21 mouse cellular contexts compared by ENCODE assay signal in genomic region chr19:41786896-41787295, GRCm38 (mm10). TPM values are rescaled to one million over a fixed set of nuclear protein-coding genes. Genes with fewer than 3 reads are reported as not detected.
DNase-seq lines count a peak whose midpoint lies in the region; ATAC-seq and TF ChIP-seq lines count a peak whose summit lies in the region.
"Had no signal": no experiment of that assay in that cellular context is flagged by ENCODE, and none has a peak within 500 bp of the region (broad histone marks: within the 10 kb centered on the region; RNA-seq: fewer than 3 reads in every experiment).

No protein-coding gene starts in this region.

- H3K36me3 ChIP-seq in liver, embryonic 14.5 days (replicated peaks; ENCODE audit: control insufficient read depth, insufficient read depth, low read depth) = peaks cover 62% of the 10 kb centered on the region
- H3K36me3 ChIP-seq in MEL (ENCODE audit: control insufficient read depth in 1 of 2, insufficient read depth in 2 of 2, low read length in 2 of 2) = peaks cover 28 to 30% of the 10 kb centered on the region in 2 experiments

- H3K4me1 ChIP-seq in liver, embryonic 14.5 days (replicated peaks; ENCODE audit: control insufficient read depth in 2 of 2, insufficient read depth in 2 of 2, low read length in 1 of 2) = no peaks in the 10 kb centered on the region; a peak in 1 of 4 replicates
- peaks cover 8 to 12% of the 10 kb centered on the region in 2 experiments for H3K4me1 ChIP-seq in MEL (ENCODE audit: control insufficient read depth in 1 of 2, insufficient read depth in 2 of 2, low read length in 2 of 2)

- 94% methylated on average over 1 of the region's 1 CpGs for WGBS in liver, embryonic 14.5 days (ENCODE audit: insufficient replicate concordance)

- H3K4me3 ChIP-seq in liver, embryonic 14.5 days (ENCODE audit: insufficient read depth in 1 of 2, low read depth in 2 of 2, low read length in 2 of 2) = no peak overlapping the region
- no peak overlapping the region for H3K4me3 ChIP-seq in MEL (ENCODE audit: control insufficient read depth in 1 of 2, insufficient read depth in 1 of 2, low read depth in 2 of 2, low read length in 2 of 2)

- ATAC-seq in liver, embryonic 14.5 days (ENCODE audit: insufficient read depth) = no peak
- ATAC-seq: activated CD4-positive, CD25-positive, alpha-beta regulatory T cell, adult 4 months; CD4-positive, CD25-positive, alpha-beta regulatory T cell, adult 4 months; Patski had no signal

- no peak for TF ChIP-seq POLR2A in MEL (IDR thresholded peaks at IDR 0.05; ENCODE audit: control insufficient read depth in 1 of 2, insufficient read depth in 1 of 2, low read depth in 1 of 2, low read length in 2 of 2, poor library complexity in 1 of 2)

- no peak overlapping the region for H3K27ac ChIP-seq in liver, embryonic 14.5 days
- peak overlapping the region; percentile 50; the same call in 1 of the 2 replicates for H3K27ac ChIP-seq in MEL (ENCODE audit: control insufficient read depth, low read depth, low read length)

- no peak for TF ChIP-seq CTCF in liver, embryonic 14.5 days (IDR thresholded peaks at IDR 0.05; ENCODE audit: low read depth)
- no peak for TF ChIP-seq CTCF in MEL (IDR thresholded peaks at IDR 0.05 in 2 of 3, conservative IDR thresholded peaks at IDR 0.05 in 1 of 3; ENCODE audit: control insufficient read depth in 1 of 3, insufficient read depth in 1 of 3, low read depth in 2 of 3, low read length in 3 of 3, poor library complexity in 1 of 3, severe bottlenecking in 1 of 3)

- TF ChIP-seq EP300 in liver, embryonic 14.5 days (IDR thresholded peaks at IDR 0.05; ENCODE audit: low read depth) = 0 out of 2 replicates have a peak, but pooled peaks have one; percentile 8
- TF ChIP-seq EP300 in MEL (IDR thresholded peaks at IDR 0.05; ENCODE audit: low read depth in 1 of 2, low read length in 2 of 2) = peak; percentile 93 to 94

- no peak overlapping the region for H3K9ac ChIP-seq in liver, embryonic 14.5 days (replicated peaks)
- no peak overlapping the region for H3K9ac ChIP-seq in MEL (ENCODE audit: control insufficient read depth, low read depth, low read length, poor library complexity, severe bottlenecking)

- no peak overlapping the region for H3K4me2 ChIP-seq in liver, embryonic 14.5 days (ENCODE audit: low read depth)

- H3K79me2 ChIP-seq in MEL (ENCODE audit: control insufficient read depth, insufficient read depth, low read length, poor library complexity) = peaks cover under 1% of the 10 kb centered on the region; the same call in 1 of the 2 replicates

- H3K27me3 ChIP-seq in liver, embryonic 14.5 days (ENCODE audit: control insufficient read depth, insufficient read depth, low read length) = no peaks in the 10 kb centered on the region
- no peaks in the 10 kb centered on the region for H3K27me3 ChIP-seq in MEL (ENCODE audit: control insufficient read depth in 1 of 2, insufficient read depth in 2 of 2, low read length in 2 of 2)
- H3K27me3 ChIP-seq: CH12.LX, Patski had no signal

- no peak for DNase-seq in liver, embryonic 14.5 days (ENCODE audit: low read depth in 3 of 3, low spot score in 3 of 3)
- DNase-seq in liver (no peak), MEL (ENCODE audit: low read depth, low spot score) (peak; percentile 54)
- no peak for DNase-seq in left cerebral cortex, adult 18-20 months (ENCODE audit: low spot score in 2 of 2)
- DNase-seq: adrenal gland, adult 2 months; adrenal gland, adult 8-10 months; adrenal gland, postnatal 10 days; adrenal gland, postnatal 14 days; adrenal gland, postnatal 25 days; adrenal gland, postnatal 36 days; B cell, adult 2 months; cerebellum, adult 11 months; cerebellum, adult 11-12 months; cerebellum, adult 18-20 months; cerebellum, adult 2 months had no signal

- no peak for TF ChIP-seq RAD21 in MEL (IDR thresholded peaks at IDR 0.05; ENCODE audit: low read depth, low read length)

- H3K9me3 ChIP-seq in liver, embryonic 14.5 days (ENCODE audit: control insufficient read depth, low read length) = no peaks in the 10 kb centered on the region
- H3K9me3 ChIP-seq in MEL (replicated peaks; ENCODE audit: insufficient read depth, low read length) = no peaks in the 10 kb centered on the region
- H3K9me3 ChIP-seq: G1E had no signal

TF ChIP-seq in MEL, 35 proteins besides CTCF, POLR2A, EP300 and RAD21:
- TF ChIP-seq GABPA (IDR thresholded peaks at IDR 0.05; ENCODE audit: low read depth, low read length) (no peak), MYB (IDR thresholded peaks at IDR 0.05; ENCODE audit: low read depth, low read length) (no peak), BHLHE40 (IDR thresholded peaks at IDR 0.05; ENCODE audit: borderline replicate concordance, low read depth, low read length) (no peak), SIN3A (IDR thresholded peaks at IDR 0.05; ENCODE audit: low read length) (peak; percentile 35; the same call in 1 of the 2 replicates), GATA1 (IDR thresholded peaks at IDR 0.05; ENCODE audit: low read depth, low read length) (peak; percentile 94), ZNF384 (IDR thresholded peaks at IDR 0.05; ENCODE audit: low read depth, low read length) (peak; percentile 85), TAL1 (IDR thresholded peaks at IDR 0.05; ENCODE audit: low read length) (peak; percentile 74), ETS1 (IDR thresholded peaks at IDR 0.05; ENCODE audit: low read depth, low read length) (peak; percentile 55; the same call in 1 of the 2 replicates), USF2 (IDR thresholded peaks at IDR 0.05; ENCODE audit: borderline replicate concordance in 1 of 2, insufficient read depth in 1 of 2, low read depth in 1 of 2, low read length in 2 of 2) (no peak), TCF12 (IDR thresholded peaks at IDR 0.05; ENCODE audit: low read depth, low read length) (peak; percentile 88), RCOR1 (IDR thresholded peaks at IDR 0.05; ENCODE audit: low read depth, low read length) (peak; percentile 97)
TF ChIP-seq in MEL: peak in this region for 7.

RNA-seq across cellular contexts. Expression of gene Arhgap19, which starts 15.0 kb away (rescaled TPM):
- polyA plus RNA-seq in liver, embryonic 14.5 days (2012; rRNA removed) = 16.8 and 21.8 TPM in 2 replicates
- 29.5 and 30.0 TPM in 2 replicates for polyA plus RNA-seq in liver, embryonic 14.5 days (2014; fragmentation: Nextera tagmentation; extraction: Ambion mirVana)
- total RNA-seq in MEL (2012; rRNA removed) = 47.5 and 53.9 TPM in 2 replicates
- polyA plus RNA-seq in MEL (2012; ENCODE audit: insufficient read depth in 1 of 2, insufficient read length in 2 of 2, low read depth in 1 of 2, low replicate concordance in 2 of 2, missing spikeins in 1 of 2) = 10 to 100 TPM in 1 of 2 experiments, not detected in 1; 67.9 TPM
- total RNA-seq in left cerebral cortex, adult 18-20 months (2021) = 1 to 10 TPM; 3.2 to 3.8 TPM

RNA-seq across cellular contexts. Expression of gene Frat1, which starts 42.9 kb away (rescaled TPM):
- 3.0 and 3.4 TPM in 2 replicates for polyA plus RNA-seq in liver, embryonic 14.5 days (2012; rRNA removed)
- 9.9 and 10.2 TPM in 2 replicates for polyA plus RNA-seq in liver, embryonic 14.5 days (2014; fragmentation: Nextera tagmentation; extraction: Ambion mirVana)
- 26.7 and 36.0 TPM in 2 replicates for total RNA-seq in MEL (2012; rRNA removed)
- 10 to 100 TPM in 1 of 2 experiments, not detected in 1; 31.5 TPM for polyA plus RNA-seq in MEL (2012; ENCODE audit: insufficient read depth in 1 of 2, insufficient read length in 2 of 2, low read depth in 1 of 2, low replicate concordance in 2 of 2, missing spikeins in 1 of 2)
- 10 to 100 TPM; 14.0 to 15.7 TPM for total RNA-seq in left cerebral cortex, adult 18-20 months (2021)

RNA-seq across cellular contexts. Expression of gene Slit1, which starts 43.4 kb away (rescaled TPM):
- polyA plus RNA-seq in liver, embryonic 14.5 days (2012; rRNA removed) = 0.10 and 0.14 TPM in 2 replicates
- polyA plus RNA-seq in liver, embryonic 14.5 days (2014; fragmentation: Nextera tagmentation; extraction: Ambion mirVana) = not detected in 2 replicates
- total RNA-seq in MEL (2012; rRNA removed) = 0.04 TPM in 1 of 2 replicates, not detected in the other
- polyA plus RNA-seq in MEL (2012; ENCODE audit: insufficient read depth in 1 of 2, insufficient read length in 2 of 2, low read depth in 1 of 2, low replicate concordance in 2 of 2, missing spikeins in 1 of 2) = under 1 TPM in 1 of 2 experiments, not detected in 1; 0.04 TPM
- total RNA-seq in left cerebral cortex, adult 18-20 months (2021) = 10 to 100 TPM; 48.6 to 56.6 TPM
- polyA plus RNA-seq: C2C12; CD4-positive, CD25-positive, alpha-beta regulatory T cell, adult 4 months had no signal

Comparison
In these comparisons a context has a peak if more than half of its experiments do, and no peak if none do; other contexts are left out.
1. RNA of gene Arhgap19, which starts 15.0 kb away (total RNA-seq): 47.5 to 53.9 TPM in MEL; 3.2 to 3.8 TPM in left cerebral cortex, adult 18-20 months; every median in the first group is over 10 times any median in the second.
2. RNA of gene Slit1, which starts 43.4 kb away (total RNA-seq): 48.6 to 56.6 TPM in left cerebral cortex, adult 18-20 months; 0.04 TPM in MEL; every median in the first group is over 10 times any median in the second.